16 mouse cellular contexts compared by ENCODE assay signal in the genomic region with DNA sequence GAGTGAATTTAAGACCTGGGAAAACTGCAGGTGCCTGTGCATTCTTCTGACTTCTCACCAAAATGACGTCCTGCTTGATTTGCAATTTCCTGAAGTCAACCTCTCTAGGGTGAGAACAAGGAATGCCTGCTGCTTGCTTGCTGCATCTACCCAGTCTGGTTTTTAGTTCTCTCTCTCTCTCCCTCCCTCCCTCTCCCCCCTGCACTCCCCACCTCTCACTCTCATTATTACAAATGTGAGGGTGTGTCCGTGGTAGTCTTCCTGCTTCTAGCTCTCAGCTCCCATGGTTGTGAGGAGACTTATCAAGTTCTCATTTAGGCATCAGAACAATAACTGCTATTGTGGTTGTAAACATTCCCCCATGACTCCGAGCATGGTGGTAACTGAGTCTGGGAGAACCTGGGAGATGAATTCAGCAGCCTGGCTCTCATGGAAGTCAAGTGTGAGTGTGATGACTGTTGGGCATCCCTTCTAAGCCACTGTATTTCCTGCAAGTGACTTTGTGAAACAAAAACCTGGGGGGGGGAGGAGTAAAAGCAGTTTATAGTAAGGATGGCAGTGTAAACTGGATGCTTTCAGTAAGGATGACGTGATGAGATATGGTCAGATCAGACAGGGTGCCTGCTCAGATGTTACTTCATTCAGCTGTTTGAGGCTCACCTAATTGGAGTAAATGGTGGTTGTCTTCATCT.
"Had no signal": no experiment of that assay in that cellular context is flagged by ENCODE, and none has a peak within 500 bp of the region (broad histone marks: within the 10 kb centered on the region; RNA-seq: fewer than 3 reads in every experiment).

No protein-coding gene starts in this region.

- ATAC-seq: intestine, postnatal 0 days; liver, postnatal 0 days had no signal

- H3K27me3 ChIP-seq: limb, embryonic 12.5 days; liver, embryonic 13.5 days; lung, embryonic 15.5 days had no signal

- H3K27ac ChIP-seq: kidney, postnatal 0 days; limb, embryonic 12.5 days; liver, embryonic 13.5 days; lung, embryonic 15.5 days; midbrain, embryonic 10.5 days; stomach, postnatal 0 days had no signal

- H3K4me3 ChIP-seq: layer of hippocampus, adult 2 months; limb, embryonic 12.5 days; liver, embryonic 13.5 days; lung, embryonic 15.5 days; midbrain, embryonic 10.5 days had no signal

- H3K36me3 ChIP-seq: liver, embryonic 13.5 days had no signal

- DNase-seq: kidney, adult 9 months; kidney, postnatal 4 days; liver; liver, embryonic 13.5 days; liver, postnatal 0 days; lung, postnatal 14 days; midbrain, embryonic 14.5 days; right cerebral cortex, postnatal 14 days; thymus, postnatal 4 days had no signal
